Mouse (Mus musculus): ENCODE results near the gene Txndc9.
"Not testable (repeated sequence)": the region's sequence is repeated elsewhere in the genome, so short reads cannot be mapped to it uniquely, and the experiment has no call there.

Gene Txndc9

GRCm38 (mm10) chr1:37976666-37977065 lies 21.0 kb downstream of the Txndc9 start:
- DNase-seq (ENCODE audit: extremely low spot score, low spot score): not testable (repeated sequence)

- no peak for DNase-seq (ENCODE audit: extremely low spot score, low spot score)
Observed at GRCm38 (mm10) chr1:37971520-37971919, 26.2 kb downstream of the Txndc9 start.

GRCm38 (mm10) chr1:37968746-37969145 lies 28.9 kb downstream of the Txndc9 start:
- DNase-seq (ENCODE audit: extremely low spot score, low spot score): no peak

GRCm38 (mm10) chr1:37965571-37965970 lies 32.1 kb downstream of the Txndc9 start:
- DNase-seq (ENCODE audit: extremely low spot score, low spot score): no peak

- no peak for DNase-seq (ENCODE audit: extremely low spot score, low spot score)
Observed at GRCm38 (mm10) chr1:37959486-37959885, 38.2 kb downstream of the Txndc9 start.

GRCm38 (mm10) chr1:37958516-37958915 lies 39.2 kb downstream of the Txndc9 start:
- no peak for DNase-seq (ENCODE audit: extremely low spot score, low spot score)

- DNase-seq (ENCODE audit: extremely low spot score, low spot score): no peak
Observed at GRCm38 (mm10) chr1:37957659-37958058, 40.0 kb downstream of the Txndc9 start, which contains the start of gene Lyg1. Gene Lyg1 (minus strand): TSS chr1:37957759.

- no peak for DNase-seq (ENCODE audit: extremely low spot score, low spot score)
Observed at GRCm38 (mm10) chr1:37956690-37957431, 40.8 kb downstream of the Txndc9 start.

- no peak for DNase-seq (ENCODE audit: extremely low spot score, low spot score)
Observed at GRCm38 (mm10) chr1:37955251-37955650, 42.4 kb downstream of the Txndc9 start.

GRCm38 (mm10) chr1:37954786-37955185 lies 42.9 kb downstream of the Txndc9 start:
- no peak for DNase-seq (ENCODE audit: extremely low spot score, low spot score)

- no peak for DNase-seq (ENCODE audit: extremely low spot score, low spot score)
Observed at GRCm38 (mm10) chr1:37948906-37949305, 48.8 kb downstream of the Txndc9 start.
